Mouse (Mus musculus) B cell, adult 2 months (primary cell): ENCODE results near the gene Cacna1c.

ENCODE experiments used
- DNase-seq, 2 experiments: peaks; one replicate each; pipeline ENCODE4 v3.0.0; 2022

The Cacna1c gene

DNA sequence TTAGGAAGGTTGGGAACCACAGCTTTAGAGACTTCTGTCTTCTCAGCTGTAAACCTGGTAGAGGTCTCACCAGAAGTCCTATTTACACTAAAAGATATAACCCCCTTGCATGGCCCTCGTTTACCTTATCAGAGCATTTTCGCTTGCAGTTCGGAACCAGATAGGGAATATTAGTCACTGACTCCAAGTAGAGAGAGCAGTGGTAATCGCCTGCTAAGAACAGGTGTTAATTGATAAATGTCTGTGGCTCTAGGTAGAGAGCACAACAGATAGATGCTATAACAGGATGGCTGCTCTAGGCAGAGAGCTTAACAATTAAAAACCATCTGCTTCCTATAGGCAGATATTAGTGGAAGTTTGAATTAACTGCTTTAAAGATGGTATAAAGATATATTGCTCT, 657.6 kb downstream of the Cacna1c start:
- DNase-seq: no peak
